Mouse (Mus musculus) G1E (cell line): ENCODE measurements around the gene Tas1r1. TPM values are rescaled to one million over a fixed set of nuclear protein-coding genes. Genes with fewer than 3 reads are reported as not detected.

ENCODE experiments used
- ATAC-seq: 2 replicates; pipeline ENCODE4 v1.8.0; 2016; ENCODE audit warnings: mild to moderate bottlenecking; ENCODE audit not compliant: insufficient number of reproducible peaks, poor library complexity, low FRiP score, severe bottlenecking; ENCODE audit errors: extremely low read depth
- DNase-seq: peaks from one replicate; pipeline ENCODE4 v3.0.0; 2012; ENCODE audit warnings: low spot score
- H3K27me3 ChIP-seq: 2 replicates; pipeline ENCODE4 v1.6.1; 2012; ENCODE audit warnings: mild to moderate bottlenecking, low read length, inconsistent platforms; ENCODE audit not compliant: insufficient read depth
- H3K36me3 ChIP-seq: replicated peaks from 2 replicates; pipeline ENCODE3; 2012; ENCODE audit warnings: mild to moderate bottlenecking, inconsistent platforms
- H3K4me1 ChIP-seq: 2 replicates; pipeline ENCODE4 v1.6.1; 2012; ENCODE audit warnings: low read depth, low read length, inconsistent platforms, mixed read lengths; ENCODE audit not compliant: insufficient read depth
- H3K4me3 ChIP-seq: 2 replicates; pipeline ENCODE4 v1.5.1; 2012; ENCODE audit warnings: low read depth, mild to moderate bottlenecking, inconsistent platforms, low read length, moderate library complexity, mixed read lengths
- H3K9me3 ChIP-seq: replicated peaks from 2 replicates; pipeline ENCODE4 v1.6.1; 2012; ENCODE audit warnings: inconsistent platforms
- CTCF ChIP-seq: IDR thresholded peaks from 2 replicates; pipeline ENCODE4 v1.5.1; 2012; ENCODE audit warnings: low read depth, low read length, inconsistent platforms, mixed read lengths
- GATA1 ChIP-seq: IDR thresholded peaks from 2 replicates; pipeline ENCODE4 v1.6.1; 2012; ENCODE audit warnings: borderline replicate concordance, low read length, inconsistent platforms, mixed read lengths
- GATA2 ChIP-seq: IDR thresholded peaks from 2 replicates; pipeline ENCODE4 v1.6.1; 2012; ENCODE audit warnings: low read depth, low read length, inconsistent platforms, borderline replicate concordance
- POLR2AphosphoS5 ChIP-seq: IDR thresholded peaks from 2 replicates; pipeline ENCODE4 v1.6.1; 2012; ENCODE audit warnings: low read depth, low read length, inconsistent platforms; ENCODE audit not compliant: insufficient replicate concordance
- TAL1 ChIP-seq: conservative IDR thresholded peaks from 2 replicates; pipeline ENCODE4 v1.6.1; 2012; ENCODE audit warnings: low read depth, low read length, inconsistent platforms, mixed read lengths
- polyA plus RNA-seq: library from polyadenylated mRNA; stranded (reverse); fragments of >175 nt; gene quantifications from 2 replicates; pipeline ENCODE4 v1.2.3, GENCODE M21; 2012
- total RNA-seq, 2 experiments: library from RNA; stranded (forward) in 1 of 2; stranded (reverse) in 1 of 2; fragments of 200-1000 nt in 1 of 2; fragments of >200 nt in 1 of 2; fragmentation: Nextera tagmentation in 1 of 2; gene quantifications; 2 replicates each; pipeline ENCODE4 v1.2.3; 2014 to 2017

The Tas1r1 gene
- total and polyA plus RNA-seq, 3 experiments, result 0.02 to 0.27 TPM; not detected in 1

DNA sequence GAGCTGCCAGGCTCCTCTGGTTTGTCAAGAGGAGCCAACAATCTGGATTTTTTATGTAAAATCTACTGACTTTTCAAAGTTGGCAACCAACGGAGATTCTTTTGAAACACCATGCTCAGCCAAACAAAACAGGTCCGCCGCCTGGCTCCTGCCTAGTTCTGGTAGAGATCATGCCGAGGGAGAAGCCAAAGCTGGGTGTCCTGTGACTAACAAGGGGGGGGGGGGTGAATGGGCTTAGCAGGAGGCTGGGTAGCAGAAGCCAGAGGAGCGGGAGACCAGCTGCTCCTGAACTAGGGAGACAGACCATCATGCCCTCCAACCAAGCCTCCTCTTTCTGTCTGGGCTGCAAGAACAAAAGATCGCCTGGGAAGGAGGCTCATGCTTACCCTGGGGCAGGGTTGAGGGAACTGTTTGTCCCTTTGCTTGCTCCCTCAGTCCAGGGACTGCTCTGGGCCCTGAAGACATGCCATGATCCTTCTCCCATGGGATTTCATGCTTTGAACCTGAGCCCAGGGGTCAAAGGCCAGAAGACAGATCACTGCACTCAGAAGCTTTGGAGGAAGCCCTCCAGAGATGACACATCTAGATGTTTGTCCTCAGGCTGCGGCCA is 45.3 kb upstream of the Tas1r1 start:
- peaks cover 49% of the 10 kb centered on the region for H3K27me3 ChIP-seq
- TF ChIP-seq GATA1, result no peak
- no peak for TF ChIP-seq POLR2AphosphoS5
- TF ChIP-seq TAL1, result no peak
- no peak for TF ChIP-seq CTCF
- TF ChIP-seq GATA2, result no peak
- no peaks in the 10 kb centered on the region for H3K36me3 ChIP-seq
- H3K4me3 ChIP-seq, result no peak overlapping the region
- DNase-seq, result no peak
- ATAC-seq, result no peak
- H3K4me1 ChIP-seq, result peaks cover 20% of the 10 kb centered on the region
- H3K9me3 ChIP-seq, result no peaks in the 10 kb centered on the region; the same call in 1 of the 2 replicates

DNA sequence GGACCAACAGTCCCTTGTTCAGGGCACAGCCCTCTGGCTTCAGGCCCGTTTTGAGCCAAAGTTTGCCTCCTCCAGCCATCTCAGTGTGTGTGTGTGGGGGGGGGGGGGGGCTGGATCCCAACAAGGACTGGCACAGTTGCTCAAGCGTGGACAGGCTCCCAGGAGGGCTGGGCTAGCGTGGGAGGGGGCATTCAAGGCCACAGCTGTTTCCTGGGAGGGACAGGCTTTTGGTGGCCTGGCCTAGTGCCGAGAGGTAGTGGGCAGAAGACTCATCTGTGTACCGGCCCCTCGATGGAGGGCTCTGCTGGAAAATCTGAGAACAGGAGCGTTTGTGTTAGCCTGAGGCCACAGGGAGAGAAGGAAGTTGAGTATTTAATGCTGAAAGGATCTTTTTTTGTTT is 41.6 kb upstream of the Tas1r1 start:
- no peak for ATAC-seq
- Histone ChIP-seq H3K27me3 (peaks cover 45% of the 10 kb centered on the region), H3K4me3 (no peak overlapping the region), H3K9me3 (no peaks in the 10 kb centered on the region), H3K4me1 (no peaks in the 10 kb centered on the region), H3K36me3 (no peaks in the 10 kb centered on the region)
- TF ChIP-seq POLR2AphosphoS5 (no peak), GATA1 (no peak), GATA2 (no peak), TAL1 (no peak), CTCF (no peak)
- DNase-seq, result no peak

DNA sequence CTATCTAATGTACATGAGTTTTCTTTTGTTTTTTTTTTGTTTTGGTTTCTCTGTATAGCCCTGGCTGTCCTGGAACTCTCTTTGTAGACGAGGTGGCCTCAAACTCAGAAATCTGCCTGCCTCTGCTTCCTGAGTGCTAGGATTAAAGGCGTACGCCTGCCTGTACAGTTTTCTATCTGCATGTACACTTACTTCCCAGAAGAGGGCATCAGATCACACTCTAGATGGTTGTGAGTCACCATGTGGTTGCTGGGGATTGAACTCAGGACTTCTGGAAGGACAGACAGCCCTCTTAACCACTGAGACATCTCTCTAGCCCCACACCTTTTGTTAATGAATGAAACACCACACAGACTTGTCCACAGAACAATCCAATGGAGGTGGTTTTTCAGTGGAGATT is 40.9 kb upstream of the Tas1r1 start:
- ATAC-seq (no peak; the same call in 1 of the 2 replicates), DNase-seq (no peak)
- TF ChIP-seq GATA2 (no peak), CTCF (no peak), TAL1 (no peak), POLR2AphosphoS5 (no peak), GATA1 (no peak)
- no peak overlapping the region for H3K4me3 ChIP-seq
- no peaks in the 10 kb centered on the region for H3K9me3 ChIP-seq
- no peaks in the 10 kb centered on the region for H3K4me1 ChIP-seq
- no peaks in the 10 kb centered on the region for H3K36me3 ChIP-seq
- H3K27me3 ChIP-seq, result peaks cover 42% of the 10 kb centered on the region

DNA sequence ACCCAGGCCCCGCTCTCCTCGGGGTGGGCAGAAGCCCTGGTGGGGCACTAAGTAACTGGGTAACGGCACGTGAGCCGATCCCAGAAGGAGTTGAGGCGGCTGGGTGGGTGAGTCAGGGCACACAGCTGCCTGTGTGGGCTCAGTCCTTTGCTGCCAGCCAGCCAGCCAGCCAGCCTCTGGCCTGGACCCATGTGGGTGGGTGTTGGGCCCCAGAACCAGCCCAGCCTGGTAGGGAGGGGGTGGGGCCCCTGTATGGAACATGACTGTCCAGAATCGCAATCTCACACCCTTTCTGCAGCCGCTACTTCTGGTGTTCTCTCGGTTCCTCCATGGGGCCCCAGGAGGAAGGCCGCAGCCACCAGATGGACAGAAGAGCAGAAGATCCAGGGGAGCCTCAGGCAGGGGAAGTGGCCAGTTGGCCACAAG is 39.8 kb upstream of the Tas1r1 start:
- Histone ChIP-seq H3K27me3 (peaks cover 40% of the 10 kb centered on the region), H3K4me3 (no peak overlapping the region), H3K36me3 (no peaks in the 10 kb centered on the region), H3K4me1 (peaks cover 2% of the 10 kb centered on the region; the same call in 1 of the 2 replicates), H3K9me3 (no peaks in the 10 kb centered on the region)
- ATAC-seq (no peak), DNase-seq (no peak)
- TF ChIP-seq TAL1 (no peak), CTCF (no peak), GATA2 (no peak), POLR2AphosphoS5 (no peak), GATA1 (no peak)

DNA sequence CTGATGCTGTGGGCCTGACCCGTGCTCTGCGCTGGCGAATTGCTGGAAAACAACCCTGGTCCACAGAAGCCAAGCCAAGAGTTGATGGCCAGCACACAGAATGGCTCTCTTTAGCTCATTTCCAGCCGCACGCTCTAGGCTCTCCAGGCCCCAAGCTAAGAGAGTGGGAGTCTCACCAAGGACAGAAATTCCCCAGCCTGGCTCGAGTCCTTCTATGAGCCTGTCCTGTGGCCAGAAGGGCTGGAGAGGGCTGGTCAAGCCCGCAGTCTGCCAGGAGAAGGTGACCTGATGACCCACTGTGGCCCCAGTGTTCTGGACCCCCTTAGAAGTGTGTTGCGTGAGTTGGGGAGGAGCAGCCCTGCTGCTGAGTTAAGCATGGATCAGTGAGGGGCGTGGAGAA is 38.8 kb upstream of the Tas1r1 start:
- H3K4me1 ChIP-seq, result peaks cover 2% of the 10 kb centered on the region; the same call in 1 of the 2 replicates
- H3K36me3 ChIP-seq, result no peaks in the 10 kb centered on the region
- H3K27me3 ChIP-seq, result peaks cover 46% of the 10 kb centered on the region
- DNase-seq (no peak), ATAC-seq (no peak)
- H3K4me3 ChIP-seq, result no peak overlapping the region
- TF ChIP-seq GATA1, result no peak
- no peak for TF ChIP-seq GATA2
- TF ChIP-seq POLR2AphosphoS5, result no peak
- no peak for TF ChIP-seq TAL1
- no peak for TF ChIP-seq CTCF
- H3K9me3 ChIP-seq, result no peaks in the 10 kb centered on the region

DNA sequence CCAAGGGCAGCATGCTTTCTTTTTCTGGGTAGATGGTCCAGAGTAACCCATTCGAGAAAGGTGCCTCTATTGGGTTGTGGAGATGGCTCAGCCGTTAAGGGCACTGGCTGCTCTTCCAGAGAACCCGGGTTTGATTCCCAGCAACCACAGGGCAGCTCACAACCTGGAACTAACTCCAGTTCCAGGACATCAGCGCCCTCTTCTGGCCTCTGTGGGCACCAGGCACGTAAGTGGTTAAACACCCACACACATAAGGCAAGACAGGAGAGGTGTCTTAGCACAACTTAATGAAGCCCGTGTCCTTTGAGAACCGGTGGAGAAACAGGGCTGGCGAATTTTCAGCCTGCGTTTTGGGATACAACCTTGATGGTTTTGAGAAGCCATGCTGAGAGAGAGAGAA is 36.2 kb upstream of the Tas1r1 start:
- TF ChIP-seq POLR2AphosphoS5 (no peak), CTCF (no peak), GATA2 (no peak), GATA1 (no peak), TAL1 (no peak)
- no peak for DNase-seq
- H3K4me1 ChIP-seq, result peaks cover 6% of the 10 kb centered on the region; the same call in 1 of the 2 replicates
- H3K27me3 ChIP-seq, result peaks cover 66% of the 10 kb centered on the region
- H3K9me3 ChIP-seq, result no peaks in the 10 kb centered on the region
- H3K36me3 ChIP-seq, result no peaks in the 10 kb centered on the region
- no peak for ATAC-seq
- no peak overlapping the region for H3K4me3 ChIP-seq
